Mouse (Mus musculus) cerebellum, adult 9-10 months (tissue): ENCODE measurements at regions not wholly inside any gene's neighbourhood (a gene's known extent, or its start where the extent isn't known, plus 50 kb on each side); places are given as distances from the start of the nearest gene placed in this dataset.
"Not testable (repeated sequence)": the region's sequence is repeated elsewhere in the genome, so short reads cannot be mapped to it uniquely, and the experiment has no call there.

ENCODE experiments used
- DNase-seq: peaks from one replicate; pipeline ENCODE4 v3.0.0; 2022

- DNase-seq, result no peak
Observed at GRCm38 (mm10) chr4:5590531-5590930, 797.4 kb upstream of the Impad1 start.

DNA sequence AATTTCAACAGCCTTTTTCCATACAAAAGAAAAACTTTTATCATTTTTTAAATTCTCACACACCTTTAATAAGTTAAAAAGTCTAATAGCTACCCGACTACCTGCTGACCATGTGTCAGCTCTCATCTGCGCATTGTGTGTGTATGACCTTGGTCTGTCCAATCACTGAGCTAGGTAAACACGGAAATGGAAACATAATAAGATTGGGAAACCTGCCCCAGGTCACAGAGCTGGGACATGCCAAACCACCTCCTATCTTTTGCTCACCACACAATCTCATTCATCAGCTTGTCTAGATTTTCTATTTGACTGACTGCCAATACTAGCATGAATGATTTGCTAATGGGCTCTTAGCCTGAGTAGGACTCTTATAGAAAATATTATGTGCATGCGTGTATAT lies 794.3 kb upstream of the Impad1 start:
- no peak for DNase-seq

- no peak for DNase-seq
Observed at GRCm38 (mm10) chr4:5585205-5585604, 792.0 kb upstream of the Impad1 start.

DNA sequence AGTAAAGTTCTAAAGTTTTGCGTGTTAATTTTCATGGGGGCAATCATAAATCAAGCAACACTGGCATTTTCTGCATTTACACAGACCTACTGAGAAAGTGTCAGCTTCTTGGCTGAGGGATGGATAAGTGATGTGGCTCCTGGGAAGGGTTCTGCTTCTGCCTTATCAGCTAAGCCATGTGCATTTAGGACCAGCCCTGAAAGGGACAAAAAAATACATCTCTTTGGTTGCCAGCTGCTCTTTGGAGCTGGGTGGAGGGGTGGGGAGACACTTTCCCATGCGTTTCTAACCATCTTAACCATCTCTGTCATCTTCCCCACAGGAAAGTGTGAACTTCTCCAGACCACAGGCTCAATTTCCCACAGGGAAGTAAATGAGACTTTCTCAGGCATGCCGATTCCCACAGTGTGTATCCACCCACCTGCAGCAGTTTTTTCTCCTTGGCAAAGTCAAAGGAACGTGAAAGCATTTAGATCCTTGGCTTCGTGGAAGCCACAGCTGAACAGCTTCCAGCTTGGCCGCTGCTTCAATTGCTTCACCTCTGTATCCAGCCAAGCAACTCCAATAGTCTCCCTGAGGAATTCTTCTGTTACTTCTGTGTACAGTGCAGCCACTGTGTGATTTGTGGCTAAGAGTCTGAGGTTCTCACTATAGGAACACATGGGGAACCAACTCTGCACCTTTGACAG lies 791.0 kb upstream of the Impad1 start:
- no peak for DNase-seq

GRCm38 (mm10) chr4:5568076-5568475 lies 774.9 kb upstream of the Impad1 start:
- DNase-seq, result no peak

DNA sequence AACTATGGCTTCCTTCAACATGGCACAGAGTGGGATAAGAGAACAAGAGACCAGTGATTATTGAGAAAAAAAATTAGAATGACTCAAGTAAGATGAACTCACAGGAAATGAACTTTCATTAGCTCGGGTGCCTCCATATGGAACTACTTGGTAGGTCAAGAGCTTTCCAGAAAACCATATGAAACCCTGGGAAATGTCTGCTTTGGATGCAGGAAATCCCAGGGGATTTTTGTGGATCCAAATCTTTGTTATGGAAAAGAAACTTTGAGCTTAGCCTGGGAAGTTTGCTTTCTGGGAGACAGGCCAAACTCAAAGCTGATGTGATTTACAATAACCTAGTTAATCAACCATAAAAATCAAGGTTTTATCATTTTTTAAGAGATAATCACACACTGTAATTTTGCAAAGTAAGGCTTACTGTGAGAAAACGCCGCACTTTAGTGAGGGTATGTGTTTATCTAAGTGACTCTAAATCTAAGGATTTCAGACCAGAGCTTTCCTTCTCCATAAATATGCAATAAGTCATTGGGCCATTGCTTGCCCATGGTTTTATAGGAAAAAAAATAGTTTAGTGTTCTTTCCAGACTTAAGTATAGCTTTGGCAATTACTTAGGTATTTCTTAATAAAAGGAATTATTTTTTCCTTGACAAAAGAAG lies 767.0 kb upstream of the Impad1 start:
- DNase-seq, result no peak

GRCm38 (mm10) chr4:5540155-5540554 lies 747.0 kb upstream of the Impad1 start:
- no peak for DNase-seq

DNA sequence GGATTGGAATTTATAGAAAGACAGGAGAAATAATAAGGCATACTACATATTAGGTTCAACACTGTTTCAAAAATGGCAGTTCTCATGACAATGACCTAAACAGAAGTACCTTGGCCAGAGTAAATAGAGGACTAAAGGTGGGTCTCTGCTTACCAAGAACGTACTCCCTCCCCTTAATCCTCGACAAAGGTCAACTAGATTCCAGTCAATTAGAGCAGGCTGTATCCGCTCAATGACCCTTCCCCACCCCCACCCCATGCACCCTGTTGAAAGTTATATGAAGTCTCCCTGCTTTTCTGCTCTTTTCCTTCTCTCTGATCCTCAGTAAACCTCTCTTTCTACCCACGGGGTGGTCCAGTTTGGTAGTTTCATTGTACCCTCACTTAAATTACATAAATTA lies 737.3 kb upstream of the Impad1 start:
- DNase-seq, result no peak

DNA sequence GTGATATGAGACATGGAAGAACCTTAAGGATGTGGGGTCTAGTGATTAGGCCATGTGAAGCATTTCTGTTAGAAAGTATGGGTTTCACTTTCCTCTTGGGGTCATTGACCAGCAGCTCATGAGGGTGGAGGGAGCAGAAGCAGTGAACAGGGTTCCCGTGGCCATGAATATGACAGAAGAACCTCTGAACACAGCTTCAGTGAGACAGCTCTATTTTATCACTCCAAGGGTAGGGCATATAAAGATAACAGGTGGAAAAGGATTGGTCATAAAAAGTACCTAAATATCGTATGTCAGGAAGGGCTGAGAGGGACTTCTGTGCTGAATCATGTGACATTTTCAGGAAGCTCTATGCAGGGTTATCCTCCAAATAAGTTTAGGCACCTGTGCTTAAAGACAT lies 725.4 kb upstream of the Impad1 start:
- DNase-seq, result no peak

GRCm38 (mm10) chr4:5515426-5515825 lies 722.3 kb upstream of the Impad1 start:
- DNase-seq, result not testable (repeated sequence)

- DNase-seq, result no peak
Observed at GRCm38 (mm10) chr4:5511743-5512142, 718.6 kb upstream of the Impad1 start.

DNA sequence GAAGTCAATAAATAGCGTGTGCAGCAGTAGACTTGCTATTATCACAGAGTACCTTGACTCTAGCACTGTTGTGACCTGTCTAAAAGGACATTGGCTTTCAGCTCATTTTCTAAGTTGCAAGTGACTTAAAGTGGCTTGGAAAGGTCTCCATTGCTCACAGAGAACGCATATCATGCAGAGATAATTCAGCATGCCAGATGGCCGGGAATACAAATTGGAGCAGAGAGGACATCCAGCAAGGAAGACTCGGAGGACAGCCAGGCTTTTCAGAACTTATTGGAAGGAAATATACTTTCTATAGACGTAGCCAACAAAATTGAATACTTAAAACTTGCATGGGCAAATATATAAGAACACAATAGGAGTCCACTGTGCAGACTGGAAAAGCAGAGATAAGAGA lies 716.2 kb upstream of the Impad1 start:
- peak; percentile 81 for DNase-seq

GRCm38 (mm10) chr4:5495012-5495411 lies 701.9 kb upstream of the Impad1 start:
- no peak for DNase-seq

GRCm38 (mm10) chr4:5494072-5495000 lies 701.2 kb upstream of the Impad1 start:
- no peak for DNase-seq

- no peak for DNase-seq
Observed at GRCm38 (mm10) chr4:5486786-5487185, 693.6 kb upstream of the Impad1 start.

- DNase-seq, result no peak
Observed at GRCm38 (mm10) chr4:5471891-5472558, 678.9 kb upstream of the Impad1 start.

DNA sequence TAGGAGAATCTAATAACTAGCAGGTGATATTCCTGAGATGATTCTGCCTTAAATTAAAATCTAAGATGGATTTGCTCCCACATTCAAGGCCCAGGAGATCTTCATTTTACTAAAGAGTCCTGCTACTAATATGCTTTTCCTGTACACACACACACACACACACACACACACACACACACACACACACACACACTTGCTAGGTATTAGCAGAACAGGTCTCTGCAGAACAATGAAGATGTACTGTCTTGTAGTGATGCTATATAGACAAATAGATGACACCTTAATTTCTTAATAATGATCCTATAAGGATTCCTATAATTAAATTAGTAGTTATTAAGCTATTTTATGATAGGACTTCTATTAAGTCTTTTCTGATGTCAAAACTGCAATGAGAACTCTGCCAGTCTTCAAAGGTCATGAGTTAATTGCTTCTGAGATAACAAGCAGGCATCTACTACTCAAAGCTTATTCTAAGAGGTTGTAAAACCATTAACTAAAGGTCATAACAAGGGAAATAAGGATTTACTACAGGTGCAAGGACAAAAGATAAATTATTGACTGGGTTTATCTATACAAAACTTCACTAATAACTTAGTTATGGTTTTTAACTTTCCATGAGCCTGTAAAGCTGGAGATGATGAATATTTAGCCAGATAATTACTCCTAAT lies 666.0 kb upstream of the Impad1 start:
- DNase-seq, result no peak

- DNase-seq, result no peak
Observed at GRCm38 (mm10) chr4:5450417-5450816, 657.3 kb upstream of the Impad1 start.

DNA sequence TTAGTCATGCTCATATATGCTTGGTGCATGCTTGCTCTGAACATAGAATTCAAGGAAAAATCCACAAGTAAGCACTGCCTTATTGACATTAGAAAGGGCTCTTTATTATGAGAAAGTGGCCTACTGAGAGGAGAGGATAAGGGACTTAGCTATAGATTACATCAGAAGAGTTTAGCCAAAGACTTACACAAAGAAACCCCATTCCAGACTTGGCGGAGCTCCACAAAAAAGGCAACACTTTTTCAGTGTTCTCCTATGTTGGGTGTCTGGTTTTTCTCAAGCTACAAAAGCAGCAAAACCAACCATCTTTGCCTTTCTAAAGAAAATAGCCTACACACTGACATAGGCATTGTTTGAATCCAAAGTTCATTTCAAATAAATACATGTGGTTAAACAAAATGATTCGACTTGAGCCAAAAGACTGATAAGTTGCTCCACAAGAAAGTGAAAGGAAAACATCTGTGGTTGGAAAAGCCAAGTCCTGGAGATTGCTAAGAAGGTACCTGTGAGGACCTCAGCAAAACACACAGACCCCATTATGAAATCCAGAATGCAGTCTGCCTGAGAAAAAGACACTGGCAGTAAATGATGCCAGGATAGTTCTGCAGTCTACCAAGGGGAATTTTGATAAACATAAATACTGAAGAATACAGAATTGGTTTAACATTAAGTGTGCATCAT lies 648.3 kb upstream of the Impad1 start:
- DNase-seq, result no peak

GRCm38 (mm10) chr4:5437076-5437475 lies 643.9 kb upstream of the Impad1 start:
- DNase-seq, result no peak
